Mouse (Mus musculus): Measurements from ENCODE around the gene Arhgef6. TPM values are rescaled to one million over a fixed set of nuclear protein-coding genes. Genes with fewer than 3 reads are reported as not detected.

The Arhgef6 gene
- total and polyA plus RNA-seq, 2 experiments from 2014 or later, result 3.4 to 7.4 TPM

- H3K9ac ChIP-seq, result no peak overlapping the region
- H3K4me3 ChIP-seq (ENCODE audit: low read depth, low read length), result no peak overlapping the region
- DNase-seq, result no peak
- 79% methylated on average over 3 of the region's 3 CpGs for WGBS
- H3K27me3 ChIP-seq (ENCODE audit: insufficient read depth, low read length), result no peaks in the 10 kb centered on the region
- H3K27ac ChIP-seq (ENCODE audit: low read depth, low read length), result no peak overlapping the region
- ATAC-seq, result no peak
- H3K9me3 ChIP-seq (ENCODE audit: low read length), result no peaks in the 10 kb centered on the region
- no peak for TF ChIP-seq CTCF (IDR thresholded peaks at IDR 0.05; ENCODE audit: low read depth)
- H3K36me3 ChIP-seq (ENCODE audit: insufficient read depth), result no peaks in the 10 kb centered on the region
- H3K4me2 ChIP-seq (ENCODE audit: low read depth), result no peak overlapping the region
- H3K4me1 ChIP-seq (ENCODE audit: insufficient read depth), result no peaks in the 10 kb centered on the region
Observed at GRCm38 (mm10) chrX:57221881-57222280, 116.6 kb downstream of the Arhgef6 start.

DNA sequence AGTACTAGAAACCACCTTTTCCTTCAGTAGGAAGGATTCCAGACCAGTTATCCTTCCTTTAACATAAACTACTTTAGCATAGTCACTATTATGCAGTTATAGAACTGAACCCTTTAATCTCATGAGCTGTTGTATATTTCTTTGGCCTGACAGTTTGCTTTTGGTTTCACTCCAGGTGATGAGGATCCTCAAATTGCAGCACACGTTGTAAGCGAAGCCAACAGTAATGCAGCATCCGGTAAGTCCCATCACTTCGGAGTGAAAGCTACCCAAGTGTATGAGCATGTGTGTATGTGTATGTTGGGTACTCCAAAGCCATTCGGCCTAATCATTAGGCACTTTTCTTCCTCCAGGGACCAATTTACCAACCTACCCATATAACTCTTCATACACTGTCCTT is 119.0 kb downstream of the Arhgef6 start:
- ATAC-seq, result no peak
- WGBS, result 91% methylated on average over 5 of the region's 5 CpGs
- no peak for TF ChIP-seq CTCF (IDR thresholded peaks at IDR 0.05; ENCODE audit: low read depth)
- H3K9me3 ChIP-seq (ENCODE audit: low read length), result no peaks in the 10 kb centered on the region
- DNase-seq, result no peak
- no peak overlapping the region for H3K9ac ChIP-seq
- no peak overlapping the region for H3K4me3 ChIP-seq (ENCODE audit: low read depth, low read length)
- H3K4me2 ChIP-seq (ENCODE audit: low read depth), result no peak overlapping the region
- H3K36me3 ChIP-seq (ENCODE audit: insufficient read depth), result no peaks in the 10 kb centered on the region
- no peak overlapping the region for H3K27ac ChIP-seq (ENCODE audit: low read depth, low read length)
- H3K4me1 ChIP-seq (ENCODE audit: insufficient read depth), result no peaks in the 10 kb centered on the region
- H3K27me3 ChIP-seq (ENCODE audit: insufficient read depth, low read length), result no peaks in the 10 kb centered on the region

GRCm38 (mm10) chrX:57216271-57216670 is 122.3 kb downstream of the Arhgef6 start:
- Histone ChIP-seq H3K27ac (ENCODE audit: low read depth, low read length) (no peak overlapping the region), H3K4me2 (ENCODE audit: low read depth) (no peak overlapping the region), H3K9me3 (ENCODE audit: low read length) (no peaks in the 10 kb centered on the region), H3K4me3 (ENCODE audit: low read depth, low read length) (no peak overlapping the region), H3K36me3 (ENCODE audit: insufficient read depth) (no peaks in the 10 kb centered on the region), H3K4me1 (ENCODE audit: insufficient read depth) (no peaks in the 10 kb centered on the region), H3K9ac (no peak overlapping the region), H3K27me3 (ENCODE audit: insufficient read depth, low read length) (no peaks in the 10 kb centered on the region)
- TF ChIP-seq CTCF (IDR thresholded peaks at IDR 0.05; ENCODE audit: low read depth), result no peak
- WGBS, result 65% methylated on average over 5 of the region's 5 CpGs
- DNase-seq, result no peak
- ATAC-seq, result no peak

DNA sequence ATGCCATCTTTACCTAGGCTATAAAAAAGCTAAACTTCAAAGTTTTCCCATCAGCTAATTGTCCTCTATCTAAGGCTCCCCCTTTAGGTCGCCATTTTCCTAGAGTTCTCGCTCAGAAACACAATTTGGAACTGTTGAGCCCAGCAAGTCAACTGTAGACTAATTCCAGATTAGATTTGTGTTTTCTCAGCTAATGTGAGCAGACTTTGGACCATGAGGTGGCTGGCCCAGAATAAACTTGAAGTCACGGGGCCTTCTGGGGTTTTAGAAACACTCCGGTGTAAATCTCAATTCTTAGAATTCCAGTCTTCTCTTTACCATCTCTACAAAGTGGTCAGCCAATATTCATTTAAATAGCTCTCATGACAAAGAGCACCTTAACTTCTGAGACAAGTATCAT is 123.0 kb downstream of the Arhgef6 start:
- Histone ChIP-seq H3K4me3 (ENCODE audit: low read depth, low read length) (no peak overlapping the region), H3K4me2 (ENCODE audit: low read depth) (no peak overlapping the region), H3K27me3 (ENCODE audit: insufficient read depth, low read length) (no peaks in the 10 kb centered on the region), H3K9me3 (ENCODE audit: low read length) (no peaks in the 10 kb centered on the region), H3K9ac (no peak overlapping the region), H3K4me1 (ENCODE audit: insufficient read depth) (no peaks in the 10 kb centered on the region), H3K36me3 (ENCODE audit: insufficient read depth) (no peaks in the 10 kb centered on the region), H3K27ac (ENCODE audit: low read depth, low read length) (no peak overlapping the region)
- ATAC-seq (no peak), DNase-seq (no peak)
- 94% methylated on average over 4 of the region's 4 CpGs for WGBS
- no peak for TF ChIP-seq CTCF (IDR thresholded peaks at IDR 0.05; ENCODE audit: low read depth)

DNA sequence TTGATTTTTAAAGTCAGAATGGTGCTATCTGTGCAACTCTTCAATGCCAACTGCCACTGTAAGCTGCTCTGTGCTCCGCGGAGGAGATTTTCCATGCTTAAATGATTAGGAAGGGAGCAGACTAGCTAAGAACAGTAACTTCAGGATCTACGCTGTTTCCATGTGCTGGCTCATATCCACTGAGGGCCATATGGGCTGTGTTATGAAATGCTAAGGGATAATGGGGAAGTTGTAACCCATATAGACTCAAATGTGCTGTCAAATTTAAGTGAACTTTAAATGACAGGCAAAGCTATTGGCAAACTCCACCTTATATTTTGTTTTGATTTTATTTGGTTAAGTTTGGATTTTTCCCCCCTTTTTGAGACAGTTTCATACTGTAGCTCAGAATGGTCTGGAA is 125.7 kb downstream of the Arhgef6 start:
- TF ChIP-seq CTCF (IDR thresholded peaks at IDR 0.05; ENCODE audit: low read depth), result no peak
- ATAC-seq (peak; percentile 50), DNase-seq (peak; percentile 20)
- no peak overlapping the region for H3K4me2 ChIP-seq (ENCODE audit: low read depth)
- no peak overlapping the region for H3K27ac ChIP-seq (ENCODE audit: low read depth, low read length)
- H3K9ac ChIP-seq, result no peak overlapping the region
- no peaks in the 10 kb centered on the region for H3K36me3 ChIP-seq (ENCODE audit: insufficient read depth)
- H3K9me3 ChIP-seq (ENCODE audit: low read length), result no peaks in the 10 kb centered on the region
- no peaks in the 10 kb centered on the region for H3K27me3 ChIP-seq (ENCODE audit: insufficient read depth, low read length)
- no peak overlapping the region for H3K4me3 ChIP-seq (ENCODE audit: low read depth, low read length)
- 69% methylated on average over 3 of the region's 3 CpGs for WGBS
- no peaks in the 10 kb centered on the region for H3K4me1 ChIP-seq (ENCODE audit: insufficient read depth)

DNA sequence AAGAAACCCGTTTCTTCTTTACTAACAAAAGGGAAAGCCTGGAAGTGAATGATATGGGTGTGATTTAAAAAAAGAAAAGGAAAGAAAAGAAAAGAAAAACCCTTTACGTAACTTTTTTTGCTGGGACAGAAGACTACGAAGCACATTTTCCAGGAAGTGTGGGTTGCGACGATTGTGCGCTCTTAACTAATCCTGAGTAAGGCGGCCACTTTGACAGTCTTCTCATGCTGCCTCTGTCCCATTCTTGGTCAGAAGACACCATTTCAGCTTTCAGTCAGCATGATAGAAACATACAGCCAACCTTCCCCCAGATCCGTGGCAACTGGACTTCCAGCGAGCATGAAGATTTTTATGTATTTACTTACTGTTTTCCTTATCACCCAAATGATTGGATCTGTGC is 126.7 kb downstream of the Arhgef6 start, which contains the start of gene Cd40lg:
Gene Cd40lg (plus strand): TSS at position 268 of the 400 bp plus-strand sequence.
- no peak for TF ChIP-seq CTCF (IDR thresholded peaks at IDR 0.05; ENCODE audit: low read depth)
- 88% methylated on average over 9 of the region's 9 CpGs for WGBS
- Histone ChIP-seq H3K36me3 (ENCODE audit: insufficient read depth) (no peaks in the 10 kb centered on the region), H3K27ac (ENCODE audit: low read depth, low read length) (no peak within 1 kb of the TSS), H3K9ac (no peak within 1 kb of the TSS), H3K27me3 (ENCODE audit: insufficient read depth, low read length) (no peaks in the 10 kb centered on the region), H3K4me2 (ENCODE audit: low read depth) (no peak within 1 kb of the TSS), H3K4me1 (ENCODE audit: insufficient read depth) (no peaks in the 10 kb centered on the region), H3K9me3 (ENCODE audit: low read length) (no peaks in the 10 kb centered on the region), H3K4me3 (ENCODE audit: low read depth, low read length) (no peak within 1 kb of the TSS)
- no peak for DNase-seq
- no peak for ATAC-seq

DNA sequence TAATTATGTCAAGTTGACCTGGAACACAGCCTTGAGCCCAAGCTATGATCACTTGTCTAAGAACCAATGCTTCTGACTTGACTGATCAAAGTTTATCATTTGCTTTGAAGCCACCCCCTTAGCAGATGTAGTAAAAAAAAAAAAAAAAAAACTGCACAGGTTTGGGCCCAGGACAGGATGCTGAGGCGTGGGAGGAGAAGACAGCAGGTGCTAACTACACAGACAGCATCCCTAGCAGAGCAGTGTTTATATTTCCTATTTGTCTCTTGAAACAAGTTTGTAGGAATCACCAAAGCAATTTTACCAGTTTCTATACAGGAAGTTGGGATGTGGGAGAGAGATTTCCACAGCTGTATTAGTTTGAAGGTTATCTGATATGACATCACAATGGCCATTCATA is 127.9 kb downstream of the Arhgef6 start:
- no peak for TF ChIP-seq CTCF (IDR thresholded peaks at IDR 0.05; ENCODE audit: low read depth)
- H3K36me3 ChIP-seq (ENCODE audit: insufficient read depth), result no peaks in the 10 kb centered on the region
- no peaks in the 10 kb centered on the region for H3K27me3 ChIP-seq (ENCODE audit: insufficient read depth, low read length)
- no peak overlapping the region for H3K9ac ChIP-seq
- H3K4me1 ChIP-seq (ENCODE audit: insufficient read depth), result no peaks in the 10 kb centered on the region
- WGBS, result 84% methylated on average over 1 of the region's 1 CpGs
- DNase-seq (no peak), ATAC-seq (no peak)
- no peak overlapping the region for H3K4me3 ChIP-seq (ENCODE audit: low read depth, low read length)
- H3K4me2 ChIP-seq (ENCODE audit: low read depth), result no peak overlapping the region
- no peaks in the 10 kb centered on the region for H3K9me3 ChIP-seq (ENCODE audit: low read length)
- H3K27ac ChIP-seq (ENCODE audit: low read depth, low read length), result no peak overlapping the region

- ATAC-seq (no peak), DNase-seq (no peak)
- no peak overlapping the region for H3K9ac ChIP-seq
- H3K27me3 ChIP-seq (ENCODE audit: insufficient read depth, low read length), result no peaks in the 10 kb centered on the region
- no peak overlapping the region for H3K4me3 ChIP-seq (ENCODE audit: low read depth, low read length)
- no peaks in the 10 kb centered on the region for H3K36me3 ChIP-seq (ENCODE audit: insufficient read depth)
- TF ChIP-seq CTCF (IDR thresholded peaks at IDR 0.05; ENCODE audit: low read depth), result no peak
- no peak overlapping the region for H3K4me2 ChIP-seq (ENCODE audit: low read depth)
- no peak overlapping the region for H3K27ac ChIP-seq (ENCODE audit: low read depth, low read length)
- H3K4me1 ChIP-seq (ENCODE audit: insufficient read depth), result no peaks in the 10 kb centered on the region
- WGBS, result 83% methylated on average over 2 of the region's 2 CpGs
- no peaks in the 10 kb centered on the region for H3K9me3 ChIP-seq (ENCODE audit: low read length)
Observed at GRCm38 (mm10) chrX:57200397-57200796, 138.1 kb downstream of the Arhgef6 start.

Data from forebrain, postnatal 0 days (tissue).